Mouse (Mus musculus) midbrain, embryonic 13.5 days (tissue): ENCODE data around the gene Gm4177. TPM values are rescaled to one million over a fixed set of nuclear protein-coding genes. Genes with fewer than 3 reads are reported as not detected.
"Not testable (repeated sequence)": the region's sequence is repeated elsewhere in the genome, so short reads cannot be mapped to it uniquely, and the experiment has no call there.

Experiments
- ATAC-seq: fragments of 200-750 bp; cut with Nextera tagmentation; 2 replicates; pipeline ENCODE4 v1.8.0; 2017; ENCODE audit warnings: mild to moderate bottlenecking, moderate TSS enrichment, moderate library complexity
- H3K27ac ChIP-seq: fragments of 300-500 bp; sonication (generic); 2 replicates; pipeline ENCODE4 v1.5.1; 2015; ENCODE audit warnings: inconsistent platforms, mild to moderate bottlenecking, moderate library complexity
- H3K27me3 ChIP-seq: fragments of 300-500 bp; sonication (generic); 2 replicates; pipeline ENCODE4 v1.6.1; 2015; ENCODE audit warnings: mild to moderate bottlenecking, inconsistent platforms
- H3K36me3 ChIP-seq: fragments of 300-500 bp; sonication (generic); 2 replicates; pipeline ENCODE4 v1.6.1; 2015; ENCODE audit warnings: mild to moderate bottlenecking, inconsistent platforms
- H3K4me1 ChIP-seq: fragments of 300-500 bp; sonication (generic); replicated peaks from 2 replicates; pipeline ENCODE4 v1.6.1; 2015; ENCODE audit warnings: inconsistent platforms
- H3K4me2 ChIP-seq: fragments of 300-500 bp; sonication (generic); replicated peaks from 2 replicates; pipeline ENCODE4 v1.6.1; 2015; ENCODE audit warnings: moderate library complexity, mild to moderate bottlenecking, inconsistent platforms
- H3K4me3 ChIP-seq: fragments of 300-500 bp; sonication (generic); replicated peaks from 2 replicates; pipeline ENCODE4 v1.5.1; 2015; ENCODE audit warnings: mild to moderate bottlenecking, inconsistent platforms
- H3K9ac ChIP-seq: fragments of 300-500 bp; sonication (generic); replicated peaks from 2 replicates; pipeline ENCODE4 v1.6.1; 2015; ENCODE audit warnings: mild to moderate bottlenecking, inconsistent platforms
- H3K9me3 ChIP-seq: fragments of 300-500 bp; sonication (generic); 2 replicates; pipeline ENCODE4 v1.6.1; 2016; ENCODE audit warnings: mild to moderate bottlenecking, inconsistent platforms
- WGBS: fragments of 180-500 bp; shearing (Covaris S2); methylation state at CpG from one replicate; pipeline ENCODE4 v1.1.7; 2015; 5-methylcytosine and 5-hydroxymethylcytosine counted together
- polyA plus RNA-seq: library from polyadenylated mRNA; unstranded; fragments of >200 nt; fragmentation: Nextera tagmentation; extraction: Ambion mirVana; gene quantifications from 2 replicates; pipeline ENCODE4 v1.2.1, GENCODE M21; 2015

Gm4177 gene
- polyA plus RNA-seq: not detected in 2 replicates

GRCm38 (mm10) chr7:21796628-21797027 is at the start of gene Gm4177:
Gene Gm4177, minus strand, starts transcription at chr7:21796728.
- H3K9me3 ChIP-seq, H3K9ac ChIP-seq, H3K27ac ChIP-seq, H3K4me1 ChIP-seq, H3K4me3 ChIP-seq, H3K4me2 ChIP-seq, H3K27me3 ChIP-seq, H3K36me3 ChIP-seq, ATAC-seq: not testable (repeated sequence)
- no CpG with 5 or more reads among the region's 3 CpGs for WGBS

GRCm38 (mm10) chr7:21844167-21844566 is 47.6 kb upstream of the Gm4177 start, which contains the start of gene Gm5725:
Gene Gm5725, minus strand, starts transcription at chr7:21844267.
- H3K27me3 ChIP-seq, H3K4me1 ChIP-seq, H3K36me3 ChIP-seq, H3K9me3 ChIP-seq, H3K27ac ChIP-seq, H3K4me2 ChIP-seq, H3K4me3 ChIP-seq, H3K9ac ChIP-seq, ATAC-seq: not testable (repeated sequence)
- no CpG with 5 or more reads among the region's 1 CpGs for WGBS

GRCm38 (mm10) chr7:21832051-21832450 is 35.5 kb upstream of the Gm4177 start, which contains the start of gene Vmn1r135:
Gene Vmn1r135, plus strand, starts transcription at chr7:21832351.
- no CpG with 5 or more reads among the region's 1 CpGs for WGBS
- not testable (repeated sequence) for ATAC-seq, H3K4me1 ChIP-seq, H3K27ac ChIP-seq, H3K36me3 ChIP-seq, H3K9ac ChIP-seq, H3K4me3 ChIP-seq, H3K4me2 ChIP-seq, H3K27me3 ChIP-seq, H3K9me3 ChIP-seq

GRCm38 (mm10) chr7:21761375-21761774 is 35.2 kb downstream of the Gm4177 start, which contains the start of gene Gm4175:
Gene Gm4175, minus strand, starts transcription at chr7:21761475.
- WGBS: no CpG with 5 or more reads among the region's 5 CpGs
- H3K27ac ChIP-seq, ATAC-seq: not testable (repeated sequence)

More at GRCm38 (mm10) chr7:21761375-21761774, 35.2 kb downstream of the Gm4177 start, which contains the start of gene Gm4175:
- H3K9ac ChIP-seq, H3K4me3 ChIP-seq, H3K27me3 ChIP-seq, H3K9me3 ChIP-seq, H3K4me2 ChIP-seq, H3K36me3 ChIP-seq, H3K4me1 ChIP-seq: not testable (repeated sequence)

Other genes starting within 250 kb of the Gm4177 start
- gene Vmn1r132, start 182.6 kb downstream of the Gm4177 start, polyA plus RNA-seq: not detected in 2 replicates
- gene Gm4175, start 35.3 kb downstream of the Gm4177 start, polyA plus RNA-seq: not detected in 2 replicates
- gene Vmn1r135, start 35.6 kb upstream of the Gm4177 start, polyA plus RNA-seq: not detected in 2 replicates
- not detected in 2 replicates for gene Gm5725, start 47.5 kb upstream of the Gm4177 start, polyA plus RNA-seq
- not detected in 2 replicates for gene Gm5891, start 124.6 kb upstream of the Gm4177 start, polyA plus RNA-seq
- not detected in 2 replicates for gene Vmn1r137, start 197.9 kb upstream of the Gm4177 start, polyA plus RNA-seq
- not detected in 2 replicates for gene Vmn1r138, start 232.2 kb upstream of the Gm4177 start, polyA plus RNA-seq